Mouse (Mus musculus): Measurements from ENCODE around the gene Bmp2. TPM values are rescaled to one million over a fixed set of nuclear protein-coding genes. Genes with fewer than 3 reads are reported as not detected.

Gene Bmp2
- total RNA-seq (2017): 0.12 TPM in 1 of 2 replicates, not detected in the other

GRCm38 (mm10) chr2:133552031-133552841, at the start of gene Bmp2:
Bmp2 (plus strand) TSS chr2:133552159.
- no peak for ATAC-seq (ENCODE audit: extremely low read depth, insufficient number of reproducible peaks, low FRiP score, poor library complexity, severe bottlenecking)

- ATAC-seq (ENCODE audit: extremely low read depth, insufficient number of reproducible peaks, low FRiP score, poor library complexity, severe bottlenecking): no peak
These were observed 46.3 kb upstream of the Bmp2 start for GRCm38 (mm10) chr2:133505678-133506077.

DNA sequence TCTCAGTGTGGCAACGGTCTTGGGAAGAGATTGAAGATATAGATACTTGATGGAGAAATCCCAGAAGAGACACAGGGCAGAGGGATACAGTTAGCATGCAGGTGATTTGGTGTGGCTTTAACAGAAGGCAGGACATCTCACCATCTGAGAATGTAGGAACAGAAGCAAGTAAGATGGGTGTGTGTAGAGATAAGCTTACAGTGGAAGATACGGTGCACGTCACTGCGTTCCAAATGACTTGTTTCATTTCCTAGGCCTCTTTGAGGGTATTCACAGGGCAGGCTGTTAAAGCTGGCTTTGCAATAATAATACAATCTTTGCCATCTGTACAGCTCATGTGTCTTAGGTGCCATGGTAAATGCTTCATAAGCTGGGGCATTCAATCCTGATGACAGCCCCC, 44.9 kb upstream of the Bmp2 start:
- ATAC-seq (ENCODE audit: extremely low read depth, insufficient number of reproducible peaks, low FRiP score, poor library complexity, severe bottlenecking): no peak

DNA sequence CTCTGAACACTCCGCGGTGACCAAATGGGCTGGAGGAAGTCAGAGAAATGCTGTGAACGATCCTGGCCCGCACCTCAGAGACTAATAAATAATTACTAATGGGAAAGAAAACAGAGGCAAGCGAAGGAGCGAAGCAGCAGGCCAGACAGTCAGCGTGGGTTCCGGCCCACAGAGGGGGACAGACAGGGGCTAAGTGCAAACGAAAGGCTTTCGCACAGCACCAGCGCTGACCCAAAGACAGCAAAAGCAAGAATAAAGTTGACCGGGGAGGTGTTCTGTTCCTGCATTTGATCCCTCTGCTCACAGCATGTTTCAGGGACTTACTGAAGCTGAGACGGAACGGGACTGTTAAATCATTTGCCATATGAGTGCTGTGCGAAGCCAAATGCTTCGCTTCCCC, 42.8 kb upstream of the Bmp2 start:
- no peak for ATAC-seq (ENCODE audit: extremely low read depth, insufficient number of reproducible peaks, low FRiP score, poor library complexity, severe bottlenecking)

DNA sequence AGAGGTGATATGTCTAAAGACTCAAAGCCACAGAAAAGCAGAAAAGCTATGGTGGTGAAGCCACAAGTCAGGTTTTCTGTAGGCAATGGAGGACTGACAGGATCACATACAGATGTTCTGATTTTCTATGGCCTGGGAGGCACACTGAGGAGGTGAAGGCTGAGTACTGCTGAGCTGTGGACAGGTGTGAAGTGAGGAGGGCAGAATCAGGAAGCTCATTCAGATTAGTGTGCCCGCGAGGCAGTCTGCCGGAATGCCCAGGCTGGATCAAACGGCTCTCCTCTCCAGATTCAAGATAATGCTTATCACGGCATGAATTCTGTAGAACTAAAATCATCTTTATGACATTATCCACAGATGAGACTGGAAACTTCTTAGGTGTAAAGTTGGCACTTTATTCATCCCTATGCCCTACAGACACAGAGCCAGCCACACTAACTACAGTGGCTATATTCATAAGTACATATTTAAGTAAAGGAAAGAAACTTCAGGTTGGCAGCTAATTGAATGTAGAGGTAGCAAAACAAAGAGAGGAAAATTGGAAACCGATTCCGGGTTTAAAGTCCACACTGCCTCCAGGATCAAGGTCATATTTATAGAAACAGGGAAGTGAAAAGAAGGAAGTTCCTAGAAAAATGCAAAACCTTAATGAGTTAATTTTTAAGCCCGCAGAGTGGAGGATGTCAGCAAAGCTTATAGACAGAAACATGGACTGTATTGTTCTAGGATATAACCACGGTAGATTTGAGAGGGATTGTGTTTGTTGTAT, 40.8 kb upstream of the Bmp2 start:
- no peak for ATAC-seq (ENCODE audit: extremely low read depth, insufficient number of reproducible peaks, low FRiP score, poor library complexity, severe bottlenecking)

- no peak for ATAC-seq (ENCODE audit: extremely low read depth, insufficient number of reproducible peaks, low FRiP score, poor library complexity, severe bottlenecking)
These were observed 35.5 kb upstream of the Bmp2 start for GRCm38 (mm10) chr2:133516331-133517046.

DNA sequence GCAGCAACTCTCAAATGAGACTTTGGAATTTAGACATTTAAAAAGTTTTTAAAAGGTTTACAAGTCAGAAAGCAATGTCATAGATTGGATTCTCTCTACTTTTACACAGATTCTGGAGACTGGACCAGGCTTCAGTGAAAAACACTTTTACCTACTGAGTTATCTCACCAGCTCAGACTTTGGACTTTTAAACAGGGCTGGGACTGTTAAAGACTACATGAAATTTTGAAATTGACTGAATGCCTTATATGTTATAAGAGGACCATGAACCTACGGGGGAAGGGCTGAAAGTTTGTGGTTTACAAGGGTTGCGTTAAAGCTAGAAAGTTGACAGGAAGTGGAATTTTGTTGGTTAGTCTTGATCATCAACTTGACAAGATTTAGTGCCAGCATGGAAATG, 34.1 kb upstream of the Bmp2 start:
- ATAC-seq (ENCODE audit: extremely low read depth, insufficient number of reproducible peaks, low FRiP score, poor library complexity, severe bottlenecking): no peak

DNA sequence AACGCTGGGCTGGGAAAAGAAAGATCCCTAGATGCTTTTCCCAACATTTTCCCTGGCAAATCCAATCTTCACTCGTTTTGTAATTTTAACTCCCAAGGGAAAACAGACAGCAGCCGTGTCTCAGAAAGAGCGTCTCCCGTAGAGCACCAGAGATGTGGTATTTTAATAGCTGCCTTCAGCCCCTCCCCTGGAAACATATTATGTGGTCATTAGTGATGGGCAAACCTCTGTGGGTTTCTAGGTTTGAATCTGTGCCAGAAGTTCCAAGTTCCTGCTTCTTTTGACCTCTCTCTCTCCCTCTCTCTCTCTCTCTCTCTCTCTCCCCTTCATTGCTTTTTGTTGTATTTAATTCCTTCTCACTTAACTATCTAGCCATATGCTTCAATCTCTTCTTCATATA, 30.8 kb upstream of the Bmp2 start:
- ATAC-seq (ENCODE audit: extremely low read depth, insufficient number of reproducible peaks, low FRiP score, poor library complexity, severe bottlenecking): no peak

DNA sequence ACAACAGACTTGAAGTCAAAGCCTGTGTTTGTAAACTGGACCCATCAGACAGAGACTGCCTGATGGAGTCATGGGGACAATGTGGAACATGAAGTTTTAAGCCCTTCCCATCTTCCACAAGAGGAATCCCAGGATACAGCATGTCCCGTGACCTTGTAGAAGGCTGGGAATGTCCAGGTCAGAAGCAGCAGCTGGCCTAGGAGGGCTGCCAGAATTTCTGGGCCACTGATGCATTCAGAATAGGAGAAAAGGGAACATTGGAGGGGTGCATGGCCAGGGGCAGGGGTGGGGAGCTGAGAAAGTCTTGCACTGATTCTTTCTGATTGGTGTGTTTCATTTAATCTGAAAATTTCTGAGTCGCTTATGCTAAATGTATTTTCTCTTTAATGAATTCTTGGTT, 29.8 kb upstream of the Bmp2 start:
- ATAC-seq (ENCODE audit: extremely low read depth, insufficient number of reproducible peaks, low FRiP score, poor library complexity, severe bottlenecking): no peak

- ATAC-seq (ENCODE audit: extremely low read depth, insufficient number of reproducible peaks, low FRiP score, poor library complexity, severe bottlenecking): no peak
These were observed 26.3 kb upstream of the Bmp2 start for GRCm38 (mm10) chr2:133525621-133526181.

DNA sequence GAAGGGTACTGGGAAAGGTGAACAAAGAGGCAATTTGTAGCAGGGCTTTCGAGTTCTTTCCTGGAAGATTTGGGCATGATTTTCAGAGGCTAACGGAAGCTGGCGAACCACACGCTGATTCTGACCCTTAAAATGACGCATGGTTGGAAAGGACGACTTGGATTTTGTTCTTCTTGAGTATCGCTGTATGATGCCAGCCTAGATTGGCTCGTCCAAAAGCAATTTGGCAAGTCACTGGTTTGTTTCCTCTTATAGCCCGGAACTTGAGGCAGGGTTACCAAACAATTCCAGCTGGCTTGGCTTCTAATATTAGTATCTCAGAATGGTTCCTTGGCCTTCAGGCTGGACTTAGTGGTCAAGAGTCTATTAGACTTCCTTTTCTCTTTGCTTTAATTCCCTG, 22.6 kb upstream of the Bmp2 start:
- no peak for ATAC-seq (ENCODE audit: extremely low read depth, insufficient number of reproducible peaks, low FRiP score, poor library complexity, severe bottlenecking)

DNA sequence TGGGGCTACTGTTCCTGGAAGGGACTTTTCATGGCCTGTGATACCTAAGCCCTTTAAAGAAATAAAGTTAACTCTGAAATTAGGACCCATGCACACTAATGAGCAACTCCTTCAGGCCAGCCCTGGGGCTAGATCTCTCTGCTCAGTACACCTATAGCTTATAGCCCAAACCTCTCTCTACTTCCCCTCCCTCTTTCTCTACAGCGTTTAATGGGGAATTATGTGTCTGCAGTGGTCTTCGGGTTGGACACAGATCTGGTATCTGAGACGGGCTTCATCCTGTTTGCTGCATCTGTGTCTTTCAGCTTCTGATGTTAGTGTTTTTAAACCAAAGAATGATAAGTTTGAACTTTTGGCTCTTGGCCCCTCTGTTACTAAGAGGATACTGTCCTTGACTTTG, 18.9 kb upstream of the Bmp2 start:
- ATAC-seq (ENCODE audit: extremely low read depth, insufficient number of reproducible peaks, low FRiP score, poor library complexity, severe bottlenecking): no peak

DNA sequence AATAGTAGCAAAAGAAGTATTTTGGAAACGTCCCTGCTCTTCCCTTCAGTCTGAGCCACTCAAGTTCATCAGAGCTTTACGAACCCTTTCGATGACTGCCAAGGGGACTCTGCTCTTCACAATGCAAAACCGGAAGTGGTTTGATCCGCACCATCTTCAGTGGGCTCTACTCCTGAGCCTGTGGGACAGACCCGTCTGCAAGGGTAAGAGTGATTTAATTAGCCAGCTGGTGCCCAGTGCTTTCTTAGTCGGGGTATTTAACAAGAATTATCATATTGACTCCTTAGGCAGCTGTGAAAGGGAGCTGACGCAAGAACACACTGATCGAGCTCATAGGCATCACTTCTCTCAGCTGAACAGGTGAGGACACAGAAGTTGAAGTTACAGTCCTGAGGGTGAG, 16.5 kb upstream of the Bmp2 start:
- no peak for ATAC-seq (ENCODE audit: extremely low read depth, insufficient number of reproducible peaks, low FRiP score, poor library complexity, severe bottlenecking)

DNA sequence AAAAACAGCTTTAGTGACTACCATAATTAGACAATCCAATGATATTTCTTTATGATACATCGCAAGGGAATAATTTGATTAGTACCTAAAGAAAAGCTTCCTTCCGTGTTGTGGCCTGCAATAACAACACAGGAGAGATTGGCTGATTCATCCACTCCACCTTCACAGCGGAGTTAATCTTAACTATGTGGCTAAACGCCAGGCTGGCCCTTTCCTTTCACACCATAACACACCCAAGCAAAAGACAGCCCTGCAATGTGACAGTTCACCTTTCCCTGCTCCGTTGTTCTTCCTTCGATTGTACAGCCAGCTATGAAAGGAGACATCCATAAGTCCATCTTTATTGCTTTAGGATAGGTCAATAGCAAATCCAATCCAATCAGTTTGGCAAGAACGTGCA, 15.1 kb upstream of the Bmp2 start:
- ATAC-seq (ENCODE audit: extremely low read depth, insufficient number of reproducible peaks, low FRiP score, poor library complexity, severe bottlenecking): no peak

- ATAC-seq (ENCODE audit: extremely low read depth, insufficient number of reproducible peaks, low FRiP score, poor library complexity, severe bottlenecking): no peak
These were observed 11.3 kb upstream of the Bmp2 start for GRCm38 (mm10) chr2:133540702-133541101.

GRCm38 (mm10) chr2:133550238-133550682, 1.7 kb upstream of the Bmp2 start:
- ATAC-seq (ENCODE audit: extremely low read depth, insufficient number of reproducible peaks, low FRiP score, poor library complexity, severe bottlenecking): no peak

GRCm38 (mm10) chr2:133552842-133553465, 995 bp downstream of the Bmp2 start:
- ATAC-seq (ENCODE audit: extremely low read depth, insufficient number of reproducible peaks, low FRiP score, poor library complexity, severe bottlenecking): no peak

DNA sequence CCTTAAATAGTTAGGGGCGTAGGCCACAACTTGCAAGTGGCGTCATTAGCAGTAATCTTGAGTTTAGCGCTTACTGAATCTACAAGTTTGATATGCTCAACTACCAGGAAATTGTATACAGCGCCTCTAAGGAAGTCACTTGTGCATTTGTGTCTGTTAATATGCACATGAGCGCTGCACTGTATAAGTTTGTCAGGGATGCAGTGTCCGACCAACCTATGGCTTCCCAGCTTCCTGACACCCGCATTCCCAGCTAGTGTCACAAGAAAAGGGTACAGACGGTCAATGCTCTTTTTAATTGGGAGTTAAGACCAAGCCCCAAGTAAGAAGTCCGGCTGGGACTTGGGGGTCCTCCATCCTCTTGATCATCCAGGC, 1.9 kb downstream of the Bmp2 start:
- no peak for ATAC-seq (ENCODE audit: extremely low read depth, insufficient number of reproducible peaks, low FRiP score, poor library complexity, severe bottlenecking)
